Mouse (Mus musculus) stomach, postnatal 0 days (tissue): ENCODE results near the gene Chit1. TPM values are rescaled to one million over a fixed set of nuclear protein-coding genes. Genes with fewer than 3 reads are reported as not detected.

ENCODE experiments used
- ATAC-seq: fragments of 200-750 bp; cut with Nextera tagmentation; 2 replicates; pipeline ENCODE4 v1.8.0; 2017; ENCODE audit not compliant: low FRiP score, low TSS enrichment
- DNase-seq: peaks from one replicate; pipeline ENCODE4 v3.0.0-alpha.2; 2016; ENCODE audit warnings: low spot score
- H3K27ac ChIP-seq: fragments of 300-500 bp; sonication (generic); replicated peaks from 2 replicates; pipeline ENCODE4 v1.5.1; 2014; ENCODE audit warnings: mild to moderate bottlenecking, control low read depth
- H3K27me3 ChIP-seq: fragments of 300-500 bp; sonication (generic); 2 replicates; pipeline ENCODE4 v1.6.1; 2014; ENCODE audit warnings: low read length; ENCODE audit not compliant: control insufficient read depth, insufficient read depth
- H3K36me3 ChIP-seq: fragments of 300-500 bp; sonication (generic); 2 replicates; pipeline ENCODE4 v1.6.1; 2014; ENCODE audit warnings: low read length, mixed read lengths; ENCODE audit not compliant: control insufficient read depth, insufficient read depth
- H3K4me1 ChIP-seq: fragments of 300-500 bp; sonication (generic); replicated peaks from 2 replicates; pipeline ENCODE4 v1.6.1; 2014; ENCODE audit warnings: antibody characterized with exemption; ENCODE audit not compliant: control insufficient read depth, insufficient read depth
- H3K4me2 ChIP-seq: fragments of 300-500 bp; sonication (generic); replicated peaks from 2 replicates; pipeline ENCODE4 v1.6.1; 2014; ENCODE audit warnings: low read depth, mild to moderate bottlenecking, control low read depth, moderate library complexity
- H3K4me3 ChIP-seq: fragments of 300-500 bp; sonication (generic); 2 replicates; pipeline ENCODE4 v1.5.1; 2014; ENCODE audit warnings: low read depth, low read length, control low read depth
- H3K9ac ChIP-seq: fragments of 300-500 bp; sonication (generic); 2 replicates; pipeline ENCODE4 v1.6.1; 2014; ENCODE audit warnings: mild to moderate bottlenecking, low read length, control low read depth, mixed read lengths
- H3K9me3 ChIP-seq: fragments of 300-500 bp; sonication (generic); 2 replicates; pipeline ENCODE4 v1.6.1; 2016; ENCODE audit warnings: low read length; ENCODE audit not compliant: control insufficient read depth
- CTCF ChIP-seq: IDR thresholded peaks from 2 replicates; pipeline ENCODE4 v1.5.1; 2016; ENCODE audit warnings: antibody characterized with exemption, low read depth, mild to moderate bottlenecking, moderate library complexity
- EP300 ChIP-seq: optimal IDR thresholded peaks from 2 replicates; pipeline ENCODE3; 2016; ENCODE audit warnings: antibody characterized with exemption
- whole genome bisulfite sequencing: fragments of 180-500 bp; shearing (Covaris S2); extraction: QIAGEN DNeasy Blood & Tissue Kit; methylation state at CpG from one replicate; pipeline ENCODE4 v1.1.7; 2014; 5-methylcytosine and 5-hydroxymethylcytosine counted together
- polyA plus RNA-seq: library from polyadenylated mRNA; unstranded; fragments of >200 nt; fragmentation: Nextera tagmentation; extraction: Ambion mirVana; gene quantifications from 2 replicates; pipeline ENCODE4 v1.2.1, GENCODE M21; 2015

Chit1 gene
- polyA plus RNA-seq, 1 experiment from 2014 or later = 38.5 TPM

DNA sequence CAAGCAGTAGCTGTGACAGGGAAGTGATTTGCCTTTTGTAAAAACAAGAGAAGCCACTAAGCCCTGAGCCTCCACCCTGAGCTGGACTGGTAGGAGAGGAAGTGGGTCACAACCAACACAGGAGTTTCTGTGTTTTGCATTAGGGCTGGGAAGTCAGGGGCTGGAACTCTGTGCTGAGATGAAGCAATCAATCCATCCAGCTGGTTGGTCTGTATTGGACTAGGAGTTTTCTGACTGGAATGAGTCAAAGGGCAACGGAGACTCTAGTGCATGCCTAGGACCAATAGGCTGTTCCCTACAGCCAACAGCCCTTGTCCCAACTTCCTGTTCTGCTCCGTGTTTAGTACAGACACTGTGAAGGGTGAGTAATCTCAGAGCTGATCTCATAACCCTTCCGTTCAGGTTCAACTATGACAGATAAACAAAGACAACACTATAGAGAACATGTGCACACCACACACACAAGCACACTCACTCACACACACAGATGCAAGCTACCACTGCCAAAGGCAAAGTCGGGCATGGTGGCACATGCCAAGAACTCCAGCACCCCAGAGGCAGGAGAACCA lies 45.7 kb upstream of the Chit1 start:
- H3K4me1 ChIP-seq = peaks cover 38% of the 10 kb centered on the region
- no peak for DNase-seq
- WGBS = 33% methylated on average over 4 of the region's 4 CpGs

DNA sequence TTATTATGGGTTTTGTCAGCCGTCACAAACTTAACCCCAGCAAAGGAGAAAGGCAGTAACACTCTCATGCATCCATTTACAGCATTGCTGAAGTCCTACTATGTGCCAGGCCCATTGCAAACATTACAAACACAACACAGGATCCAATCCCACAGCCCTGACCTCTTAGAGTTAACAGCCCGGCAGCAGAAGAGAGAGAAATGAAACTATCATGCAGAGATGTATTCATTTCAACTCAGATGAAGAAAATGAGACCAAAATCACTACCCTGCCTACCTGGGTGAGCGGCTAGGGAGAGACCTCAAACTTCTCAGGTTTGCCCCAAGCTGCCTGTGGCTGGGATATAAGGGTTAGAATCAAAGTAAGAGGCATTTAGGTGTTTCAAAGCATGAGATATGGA lies 44.5 kb upstream of the Chit1 start:
- Histone ChIP-seq H3K4me2 (no peak overlapping the region), H3K4me3 (no peak overlapping the region), H3K9ac (no peak overlapping the region), H3K36me3 (no peaks in the 10 kb centered on the region), H3K27me3 (no peaks in the 10 kb centered on the region), H3K4me1 (peaks cover 36% of the 10 kb centered on the region), H3K27ac (peak overlapping the region; percentile 92), H3K9me3 (no peaks in the 10 kb centered on the region)
- no peak for DNase-seq
- no peak for ATAC-seq
- no peak for TF ChIP-seq CTCF
- TF ChIP-seq EP300 = no peak
- 35% methylated on average over 3 of the region's 3 CpGs for WGBS

More for the DNA sequence above, 45.7 kb upstream of the Chit1 start:
- Histone ChIP-seq H3K4me3 (no peak overlapping the region), H3K27me3 (no peaks in the 10 kb centered on the region), H3K27ac (peak overlapping the region; percentile 99), H3K36me3 (no peaks in the 10 kb centered on the region), H3K9me3 (no peaks in the 10 kb centered on the region), H3K4me2 (no peak overlapping the region), H3K9ac (no peak overlapping the region)
- TF ChIP-seq CTCF = no peak
- no peak for TF ChIP-seq EP300
- ATAC-seq = peak; percentile 46

DNA sequence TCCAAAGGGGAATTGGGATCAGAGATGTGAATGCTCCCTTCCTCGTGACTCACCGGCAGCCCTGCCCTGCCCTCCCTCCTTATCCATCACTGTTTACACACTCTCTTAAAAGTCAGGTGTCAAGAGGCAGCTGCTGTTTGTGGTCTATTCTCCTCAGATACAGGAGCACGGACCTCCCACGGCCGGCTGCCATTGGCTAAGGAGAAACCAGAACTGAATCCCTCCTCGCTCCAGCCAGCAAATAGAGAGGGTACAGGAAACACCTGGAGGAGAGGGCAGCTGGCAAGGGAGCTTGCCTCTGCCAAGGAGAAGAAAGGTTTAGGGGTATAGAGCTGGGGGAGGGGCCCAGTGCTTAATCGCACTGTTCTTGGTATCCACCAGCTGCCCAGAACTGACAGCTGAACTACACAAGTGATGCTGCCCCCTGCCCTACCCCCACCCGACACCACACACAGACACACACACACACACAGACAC lies 43.9 kb upstream of the Chit1 start:
- peak; percentile 80 for ATAC-seq
- Histone ChIP-seq H3K27me3 (no peaks in the 10 kb centered on the region), H3K36me3 (no peaks in the 10 kb centered on the region), H3K4me1 (peaks cover 35% of the 10 kb centered on the region), H3K27ac (peak overlapping the region; percentile 92), H3K9me3 (no peaks in the 10 kb centered on the region), H3K4me3 (no peak overlapping the region), H3K9ac (no peak overlapping the region), H3K4me2 (no peak overlapping the region)
- 9% methylated on average over 8 of the region's 8 CpGs for WGBS
- peak; percentile 92 for DNase-seq
- TF ChIP-seq EP300 (no peak), CTCF (no peak)

DNA sequence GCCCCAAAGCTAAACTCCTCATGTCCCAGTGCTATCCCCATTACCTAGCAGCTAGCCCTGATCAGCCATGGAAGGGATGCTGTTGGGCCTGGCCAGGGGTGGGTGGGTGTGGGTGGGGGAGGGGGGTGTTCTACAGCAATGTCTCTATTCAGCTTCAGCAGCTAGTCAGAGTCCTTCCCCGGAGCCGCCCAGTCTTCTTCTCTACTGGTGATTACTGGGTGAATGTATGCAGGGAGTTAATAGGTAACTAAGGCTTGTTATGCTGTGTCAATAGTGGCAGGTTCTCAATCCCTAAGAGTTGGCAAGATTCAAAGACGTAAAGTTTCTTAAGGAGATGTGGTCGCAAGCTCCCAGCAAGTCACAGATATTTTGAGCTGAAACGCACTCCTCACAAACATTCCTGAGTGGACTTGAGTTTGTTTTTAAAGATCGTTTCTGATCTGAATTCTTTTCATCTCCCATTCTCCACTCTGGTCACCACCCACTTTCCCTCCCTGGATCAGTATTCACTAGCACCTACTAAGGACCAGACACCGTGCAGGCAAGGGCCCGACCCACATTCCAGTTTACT lies 40.9 kb upstream of the Chit1 start:
- H3K9me3 ChIP-seq = no peaks in the 10 kb centered on the region
- ATAC-seq (no peak), DNase-seq (peak; percentile 66)
- H3K4me1 ChIP-seq = peaks cover 18% of the 10 kb centered on the region
- H3K36me3 ChIP-seq = no peaks in the 10 kb centered on the region; the same call in 1 of the 2 replicates
- TF ChIP-seq CTCF = no peak
- no peak for TF ChIP-seq EP300
- no peaks in the 10 kb centered on the region for H3K27me3 ChIP-seq
- peak overlapping the region; percentile 97 for H3K27ac ChIP-seq
- H3K9ac ChIP-seq = peak overlapping the region; percentile 38; the same call in 1 of the 2 replicates
- H3K4me2 ChIP-seq = 0 out of 2 replicates have a peak overlapping the region, but pooled peaks have one; percentile 23
- no peak overlapping the region for H3K4me3 ChIP-seq
- WGBS = 37% methylated on average over 8 of the region's 8 CpGs

DNA sequence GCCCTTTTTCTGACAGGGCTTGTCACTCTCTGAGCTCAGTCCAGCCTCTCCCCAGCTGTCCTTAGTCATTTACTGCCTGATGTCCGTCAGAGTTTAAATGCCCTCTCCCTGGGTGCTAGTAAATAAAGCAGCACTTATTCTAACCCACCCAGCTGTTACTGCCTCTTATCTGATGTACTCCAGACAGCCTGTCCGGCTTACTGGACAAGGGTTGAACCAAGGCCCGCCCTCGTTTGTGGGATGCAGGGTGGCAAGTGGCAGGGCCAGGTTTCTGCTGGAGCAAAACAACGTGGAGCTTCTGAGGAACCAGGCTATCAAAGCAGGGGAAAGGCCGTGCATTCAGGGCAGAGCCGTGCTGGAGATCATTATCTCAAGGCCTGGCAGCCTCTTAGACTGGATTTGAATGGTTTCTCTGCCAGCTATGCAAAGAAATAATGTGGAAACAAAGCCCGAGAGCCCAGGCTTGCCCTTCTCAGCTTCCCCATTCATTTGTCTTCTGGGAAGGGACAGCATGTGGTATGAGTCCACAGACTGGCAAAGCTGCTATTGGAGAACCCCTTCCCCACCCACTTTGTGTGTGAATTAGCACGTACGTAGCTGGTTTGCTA lies 39.5 kb upstream of the Chit1 start:
- 27% methylated on average over 10 of the region's 10 CpGs for WGBS
- Histone ChIP-seq H3K4me1 (peaks cover 16% of the 10 kb centered on the region), H3K9ac (no peak overlapping the region), H3K36me3 (peaks cover 11% of the 10 kb centered on the region), H3K27me3 (no peaks in the 10 kb centered on the region), H3K9me3 (no peaks in the 10 kb centered on the region), H3K27ac (peak overlapping the region; percentile 97), H3K4me2 (no peak overlapping the region), H3K4me3 (no peak overlapping the region)
- DNase-seq (peak; percentile 84), ATAC-seq (peak; percentile 73)
- TF ChIP-seq EP300 (peak; percentile 45), CTCF (no peak)
